Mouse (Mus musculus) intestine, embryonic 14.5 days (tissue): Measurements from ENCODE around the gene Tex44. TPM values are rescaled to one million over a fixed set of nuclear protein-coding genes. Genes with fewer than 3 reads are reported as not detected.

Experiments used
- ATAC-seq: fragments of 200-750 bp; cut with Nextera tagmentation; replicated peaks from 2 replicates; pipeline ENCODE4 v1.8.0; 2017; ENCODE audit warnings: low read depth, moderate number of reproducible peaks, moderate TSS enrichment, moderate library complexity; ENCODE audit not compliant: low FRiP score, low TSS enrichment
- DNase-seq: peaks from one replicate; pipeline ENCODE4 v3.0.0-alpha.2; 2018; ENCODE audit warnings: low spot score
- H3K27ac ChIP-seq: fragments of 300-500 bp; sonication (generic); 2 replicates; pipeline ENCODE4 v1.5.1; 2014; ENCODE audit warnings: low read depth, mild to moderate bottlenecking, control low read depth
- H3K27me3 ChIP-seq: fragments of 300-500 bp; sonication (generic); replicated peaks from 2 replicates; pipeline ENCODE4 v1.6.1; 2014; ENCODE audit warnings: low read length, control low read depth; ENCODE audit not compliant: control insufficient read depth, insufficient read depth
- H3K36me3 ChIP-seq: fragments of 300-500 bp; sonication (generic); 2 replicates; pipeline ENCODE4 v1.6.1; 2014; ENCODE audit warnings: low read length, control low read depth; ENCODE audit not compliant: control insufficient read depth, insufficient read depth
- H3K4me1 ChIP-seq: fragments of 300-500 bp; sonication (generic); replicated peaks from 2 replicates; pipeline ENCODE4 v1.6.1; 2014; ENCODE audit warnings: low read length, control low read depth, mixed read lengths; ENCODE audit not compliant: control insufficient read depth, insufficient read depth
- H3K4me2 ChIP-seq: fragments of 300-500 bp; sonication (generic); 2 replicates; pipeline ENCODE4 v1.6.1; 2014; ENCODE audit warnings: low read length
- H3K4me3 ChIP-seq: fragments of 300-500 bp; sonication (generic); 2 replicates; pipeline ENCODE4 v1.5.1; 2014; ENCODE audit warnings: low read depth, low read length, control low read depth, mixed read lengths
- H3K9ac ChIP-seq: fragments of 300-500 bp; sonication (generic); 2 replicates; pipeline ENCODE4 v1.6.1; 2014; ENCODE audit warnings: mild to moderate bottlenecking, low read length
- H3K9me3 ChIP-seq: fragments of 300-500 bp; sonication (generic); 2 replicates; pipeline ENCODE4 v1.6.1; 2016; ENCODE audit warnings: low read length, control low read depth; ENCODE audit not compliant: control insufficient read depth
- WGBS: fragments of 180-500 bp; shearing (Covaris S2); extraction: QIAGEN DNeasy Blood & Tissue Kit; methylation state at CpG from one replicate; pipeline ENCODE4 v1.1.7; 2014; 5-methylcytosine and 5-hydroxymethylcytosine counted together
- polyA plus RNA-seq: library from polyadenylated mRNA; unstranded; fragments of >200 nt; fragmentation: Nextera tagmentation; extraction: Ambion mirVana; gene quantifications from 2 replicates; pipeline ENCODE4 v1.2.1, GENCODE M21; 2014

Tex44 gene
- polyA plus RNA-seq, 1 experiment from 2014 or later: not detected

GRCm38 (mm10) chr1:86409476-86409875 is 16.7 kb upstream of the Tex44 start:
- no peaks in the 10 kb centered on the region for H3K36me3 ChIP-seq
- no peak overlapping the region for H3K9ac ChIP-seq
- H3K4me1 ChIP-seq: no peaks in the 10 kb centered on the region
- ATAC-seq (no peak), DNase-seq (no peak)
- H3K4me2 ChIP-seq: no peak overlapping the region
- H3K4me3 ChIP-seq: no peak overlapping the region
- H3K27me3 ChIP-seq: no peaks in the 10 kb centered on the region
- no peak overlapping the region for H3K27ac ChIP-seq
- WGBS: 95% methylated on average over 2 of the region's 2 CpGs
- no peaks in the 10 kb centered on the region for H3K9me3 ChIP-seq

DNA sequence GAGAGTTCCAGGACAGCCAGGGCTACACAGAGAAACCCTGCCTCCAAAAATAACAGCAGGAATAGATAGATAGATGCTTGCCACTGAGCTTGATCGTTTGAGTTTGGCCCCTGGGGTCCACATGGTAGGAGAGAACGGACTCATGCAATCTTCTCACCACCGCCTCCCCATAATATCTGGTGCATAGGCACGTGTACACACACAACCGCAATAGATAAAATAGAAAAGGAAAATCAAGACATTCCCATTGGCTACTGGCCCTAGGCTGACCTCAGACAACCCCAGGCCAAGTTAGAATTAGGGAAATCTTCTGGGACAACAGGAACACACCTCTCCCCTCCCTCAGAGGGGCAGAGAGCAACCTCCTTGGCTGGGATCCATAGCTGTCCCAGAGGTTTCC is 11.4 kb upstream of the Tex44 start:
- 82% methylated on average over 5 of the region's 5 CpGs for WGBS
- Histone ChIP-seq H3K4me3 (no peak overlapping the region), H3K27ac (no peak overlapping the region), H3K4me2 (no peak overlapping the region), H3K9me3 (no peaks in the 10 kb centered on the region), H3K9ac (no peak overlapping the region), H3K27me3 (no peaks in the 10 kb centered on the region), H3K4me1 (no peaks in the 10 kb centered on the region), H3K36me3 (no peaks in the 10 kb centered on the region)
- ATAC-seq (no peak), DNase-seq (no peak)

DNA sequence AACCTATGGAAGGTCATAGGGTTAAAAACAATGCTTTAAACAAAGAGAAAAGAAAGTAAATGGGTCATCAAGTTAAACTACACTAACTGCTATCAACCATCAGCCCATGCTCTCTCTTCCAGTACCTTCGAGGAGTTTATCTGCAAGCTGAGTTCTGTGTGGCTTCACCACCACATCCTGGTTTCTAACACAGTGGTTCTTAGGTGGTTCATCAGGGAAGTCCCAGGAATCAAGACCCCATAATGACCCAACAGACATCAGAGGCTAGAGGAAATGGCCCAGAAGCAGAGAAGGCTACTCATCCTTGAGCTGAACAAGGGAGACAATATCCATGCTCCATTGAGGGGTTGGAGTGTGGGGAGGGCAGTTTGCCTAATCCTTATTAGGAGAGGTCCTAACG is 11.0 kb upstream of the Tex44 start:
- 59% methylated on average over 2 of the region's 2 CpGs for WGBS
- Histone ChIP-seq H3K36me3 (no peaks in the 10 kb centered on the region), H3K27me3 (no peaks in the 10 kb centered on the region), H3K9ac (no peak overlapping the region), H3K4me1 (no peaks in the 10 kb centered on the region), H3K9me3 (no peaks in the 10 kb centered on the region), H3K27ac (no peak overlapping the region), H3K4me2 (no peak overlapping the region), H3K4me3 (no peak overlapping the region)
- ATAC-seq (no peak), DNase-seq (no peak)

DNA sequence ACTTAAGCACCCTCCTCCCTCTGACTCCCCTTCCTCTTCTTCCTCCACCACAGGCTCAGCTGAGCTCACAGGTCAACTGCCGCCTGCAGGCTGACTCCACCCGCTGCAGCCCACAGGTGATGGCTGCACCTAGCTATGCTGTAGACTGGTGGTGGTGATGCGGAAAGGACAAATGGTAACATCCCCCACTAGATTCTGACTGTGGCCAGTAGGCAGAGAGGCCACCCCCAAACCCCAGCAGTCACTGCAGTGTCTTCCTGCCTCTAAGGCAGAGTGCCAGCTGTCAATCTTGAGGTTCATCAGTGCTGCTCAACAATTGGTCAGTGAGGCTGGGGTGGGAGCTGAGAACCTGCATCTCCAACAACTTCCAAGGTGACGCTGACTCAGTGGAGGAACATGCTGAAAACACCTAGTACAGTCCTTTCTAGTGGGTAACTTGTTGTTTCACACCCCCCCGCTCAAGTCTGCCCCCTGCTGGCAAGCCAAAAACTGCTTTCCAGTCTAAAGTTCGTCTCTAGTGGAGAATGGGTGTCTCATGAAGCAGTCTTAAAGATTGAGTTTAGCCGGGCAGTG is 10.4 kb upstream of the Tex44 start:
- Histone ChIP-seq H3K27me3 (no peaks in the 10 kb centered on the region), H3K36me3 (no peaks in the 10 kb centered on the region), H3K9ac (no peak overlapping the region), H3K4me2 (no peak overlapping the region), H3K4me3 (no peak overlapping the region), H3K4me1 (no peaks in the 10 kb centered on the region), H3K27ac (no peak overlapping the region), H3K9me3 (no peaks in the 10 kb centered on the region)
- ATAC-seq (0 out of 2 replicates have a peak, but pooled peaks have one; percentile 57), DNase-seq (no peak)
- 60% methylated on average over 7 of the region's 7 CpGs for WGBS

DNA sequence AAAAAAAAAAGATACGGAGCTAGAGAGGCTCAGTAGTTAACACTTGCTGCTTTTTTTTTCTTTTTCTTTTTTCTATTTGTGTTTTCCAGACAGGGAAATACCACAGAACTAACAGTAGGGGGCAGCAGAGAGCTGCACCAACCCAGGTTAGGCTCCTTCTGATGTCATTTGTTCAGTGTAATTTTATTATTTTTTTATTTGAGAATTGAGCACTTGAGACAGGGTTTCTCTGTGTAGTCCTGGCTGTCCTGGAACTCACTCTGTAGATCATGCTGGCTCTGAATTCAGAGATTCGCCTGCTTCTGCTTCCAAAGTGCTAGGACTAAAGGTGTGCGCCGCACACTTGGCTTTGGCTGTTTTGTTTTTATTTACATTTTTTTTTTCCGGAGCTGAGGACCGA is 9.8 kb upstream of the Tex44 start:
- no peak for DNase-seq
- peaks cover 2% of the 10 kb centered on the region; the same call in 1 of the 2 replicates for H3K4me1 ChIP-seq
- 63% methylated on average over 6 of the region's 6 CpGs for WGBS
- no peak overlapping the region for H3K4me3 ChIP-seq
- no peak overlapping the region for H3K9ac ChIP-seq
- no peaks in the 10 kb centered on the region for H3K27me3 ChIP-seq
- H3K9me3 ChIP-seq: no peaks in the 10 kb centered on the region
- ATAC-seq: 0 out of 2 replicates have a peak, but pooled peaks have one; percentile 39
- no peaks in the 10 kb centered on the region for H3K36me3 ChIP-seq
- H3K27ac ChIP-seq: no peak overlapping the region
- H3K4me2 ChIP-seq: no peak overlapping the region

DNA sequence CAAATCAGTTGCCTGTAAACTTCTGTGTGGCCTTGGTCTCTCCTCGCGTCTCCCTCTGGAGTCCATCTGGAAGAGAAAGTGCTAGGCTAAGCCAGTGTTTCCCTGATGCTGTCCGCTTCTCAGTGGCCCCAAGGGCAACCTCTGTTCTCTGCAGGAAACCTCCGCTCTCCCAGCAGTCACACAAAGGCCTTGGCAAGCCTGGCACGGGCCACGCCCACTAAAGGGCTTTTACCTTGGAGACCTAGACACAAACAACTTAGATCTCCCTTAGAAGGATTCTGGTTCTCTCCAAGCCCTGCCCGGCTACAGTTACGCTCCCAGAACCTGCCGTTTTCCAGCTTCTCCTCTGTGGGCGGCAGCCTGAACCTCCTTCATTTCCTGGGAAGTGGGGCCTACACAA is 5.1 kb upstream of the Tex44 start:
- H3K9ac ChIP-seq: no peak overlapping the region
- H3K27ac ChIP-seq: no peak overlapping the region
- H3K36me3 ChIP-seq: no peaks in the 10 kb centered on the region
- DNase-seq: no peak
- no peak overlapping the region for H3K4me2 ChIP-seq
- peaks cover 3% of the 10 kb centered on the region; the same call in 1 of the 2 replicates for H3K4me1 ChIP-seq
- no peaks in the 10 kb centered on the region for H3K27me3 ChIP-seq
- 53% methylated on average over 10 of the region's 10 CpGs for WGBS
- no peak for ATAC-seq
- H3K9me3 ChIP-seq: no peaks in the 10 kb centered on the region
- H3K4me3 ChIP-seq: no peak overlapping the region

DNA sequence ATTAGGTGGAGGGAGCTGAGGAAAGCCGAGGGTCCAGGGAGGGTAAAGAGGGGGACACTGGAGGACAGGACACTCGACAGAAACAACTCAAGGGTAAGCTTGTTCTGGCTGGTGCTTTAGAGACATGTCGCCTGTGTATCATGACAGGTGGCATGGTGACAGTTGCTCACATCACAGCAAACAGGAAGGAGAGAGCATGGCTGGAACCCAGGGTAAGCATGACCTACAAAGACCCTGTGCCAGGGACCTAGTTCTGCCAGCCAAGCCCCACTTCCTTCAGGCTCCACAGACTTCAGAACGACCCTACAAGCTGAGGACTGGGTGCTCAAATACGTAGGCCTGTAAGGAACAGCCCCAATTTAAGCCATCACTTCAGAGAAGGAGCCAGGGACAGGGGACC is 2.2 kb upstream of the Tex44 start:
- Histone ChIP-seq H3K9me3 (no peaks in the 10 kb centered on the region), H3K27me3 (no peaks in the 10 kb centered on the region), H3K9ac (no peak overlapping the region), H3K4me1 (peaks cover 3% of the 10 kb centered on the region; the same call in 1 of the 2 replicates), H3K4me3 (no peak overlapping the region), H3K4me2 (no peak overlapping the region), H3K36me3 (no peaks in the 10 kb centered on the region), H3K27ac (no peak overlapping the region)
- WGBS: 74% methylated on average over 5 of the region's 5 CpGs
- DNase-seq (no peak), ATAC-seq (no peak)

- WGBS: 68% methylated on average over 1 of the region's 1 CpGs
- DNase-seq (no peak), ATAC-seq (no peak)
- Histone ChIP-seq H3K27ac (no peak overlapping the region), H3K9ac (no peak overlapping the region), H3K27me3 (no peaks in the 10 kb centered on the region), H3K9me3 (no peaks in the 10 kb centered on the region), H3K4me3 (no peak overlapping the region), H3K4me1 (peaks cover 3% of the 10 kb centered on the region; the same call in 1 of the 2 replicates), H3K36me3 (no peaks in the 10 kb centered on the region), H3K4me2 (no peak overlapping the region)
Measured at GRCm38 (mm10) chr1:86424336-86424735, 1.8 kb upstream of the Tex44 start.

GRCm38 (mm10) chr1:86424835-86425547 is 1.1 kb upstream of the Tex44 start:
- no peak for DNase-seq
- 30% methylated on average over 11 of the region's 11 CpGs for WGBS

More at GRCm38 (mm10) chr1:86424835-86425547, 1.1 kb upstream of the Tex44 start:
- Histone ChIP-seq H3K27me3 (no peaks in the 10 kb centered on the region), H3K27ac (no peak overlapping the region), H3K36me3 (no peaks in the 10 kb centered on the region), H3K4me2 (no peak overlapping the region), H3K9ac (no peak overlapping the region), H3K4me3 (no peak overlapping the region), H3K9me3 (no peaks in the 10 kb centered on the region), H3K4me1 (peaks cover 3% of the 10 kb centered on the region; the same call in 1 of the 2 replicates)
- no peak for ATAC-seq
